Mouse (Mus musculus) MEL (cell line): ENCODE data around the gene Armc7.

Source experiments
- BHLHE40 ChIP-seq: IDR thresholded peaks from 2 replicates; pipeline ENCODE4 v1.6.1; 2012; ENCODE audit warnings: low read depth, mild to moderate bottlenecking, inconsistent platforms, low read length, improper control_type of control experiment, borderline replicate concordance
- CTCF ChIP-seq, 3 experiments: IDR thresholded peaks in 2 of 3; conservative IDR thresholded peaks in 1 of 3; 2 replicates each; pipeline ENCODE4 v1.5.1; 2011 to 2012; ENCODE audit warnings: low read length in 3 of 3, low read depth in 2 of 3, mild to moderate bottlenecking in 2 of 3, improper control_type of control experiment in 1 of 3, inconsistent platforms in 1 of 3, mixed read lengths in 1 of 3, moderate library complexity in 1 of 3; ENCODE audit not compliant: control insufficient read depth in 1 of 3, insufficient read depth in 1 of 3, poor library complexity in 1 of 3, severe bottlenecking in 1 of 3
- GATA1 ChIP-seq: IDR thresholded peaks from 2 replicates; pipeline ENCODE4 v1.6.1; 2011; ENCODE audit warnings: low read depth, low read length, improper control_type of control experiment
- KAT2A ChIP-seq: conservative IDR thresholded peaks from 2 replicates; pipeline ENCODE4 v1.6.1; 2012; ENCODE audit warnings: low read depth, low read length, improper control_type of control experiment, inconsistent platforms
- MAX ChIP-seq: IDR thresholded peaks from 2 replicates; pipeline ENCODE4 v1.6.1; 2011; ENCODE audit warnings: low read length, improper control_type of control experiment
- POLR2A ChIP-seq, 2 experiments: IDR thresholded peaks; 2 replicates each; pipeline ENCODE4 v1.6.1; 2011 to 2012; ENCODE audit warnings: low read length in 2 of 2, mild to moderate bottlenecking in 2 of 2, control low read depth in 1 of 2, improper control_type of control experiment in 1 of 2, low read depth in 1 of 2, moderate library complexity in 1 of 2; ENCODE audit not compliant: control insufficient read depth in 1 of 2, insufficient read depth in 1 of 2, poor library complexity in 1 of 2
- POLR2AphosphoS2 ChIP-seq: IDR thresholded peaks from 2 replicates; pipeline ENCODE4 v1.6.1; 2011; ENCODE audit warnings: low read length, improper control_type of control experiment
- SIN3A ChIP-seq: IDR thresholded peaks from 2 replicates; pipeline ENCODE4 v1.6.1; 2012; ENCODE audit warnings: low read length, improper control_type of control experiment, inconsistent platforms
- TAL1 ChIP-seq: IDR thresholded peaks from 2 replicates; pipeline ENCODE4 v1.6.1; 2012; ENCODE audit warnings: mild to moderate bottlenecking, inconsistent platforms, low read length, moderate library complexity, mixed read lengths
- TCF12 ChIP-seq: IDR thresholded peaks from 2 replicates; pipeline ENCODE4 v1.6.1; 2014; ENCODE audit warnings: low read depth, mild to moderate bottlenecking, inconsistent platforms, low read length, improper control_type of control experiment, moderate library complexity
- ZC3H11A ChIP-seq: IDR thresholded peaks from 2 replicates; pipeline ENCODE4 v1.6.1; 2012; ENCODE audit warnings: low read depth, mild to moderate bottlenecking, inconsistent platforms, low read length, improper control_type of control experiment

- TF ChIP-seq CTCF (IDR thresholded peaks at IDR 0.05 in 2 of 3, conservative IDR thresholded peaks at IDR 0.05 in 1 of 3; ENCODE audit: control insufficient read depth in 1 of 3, insufficient read depth in 1 of 3, low read depth in 2 of 3, low read length in 3 of 3, poor library complexity in 1 of 3, severe bottlenecking in 1 of 3) (no peak), GATA1 (no peak), MAX (no peak), SIN3A (no peak), TAL1 (no peak), BHLHE40 (no peak), TCF12 (no peak), KAT2A (no peak), ZC3H11A (no peak), POLR2A (IDR thresholded peaks at IDR 0.05; ENCODE audit: control insufficient read depth in 1 of 2, insufficient read depth in 1 of 2, low read depth in 1 of 2, low read length in 2 of 2, poor library complexity in 1 of 2) (no peak), POLR2AphosphoS2 (no peak)
Measured at GRCm38 (mm10) chr11:115461846-115462242, 13.6 kb upstream of the Armc7 start.
